Mouse (Mus musculus) liver, embryonic 14.5 days (tissue): ENCODE measurements around the gene Slc5a10. TPM values are rescaled to one million over a fixed set of nuclear protein-coding genes. Genes with fewer than 3 reads are reported as not detected.
A peak's percentile ranks its signal among the peaks of the same experiment; 100 is the strongest.

Source experiments
- ATAC-seq: fragments of 200-750 bp; cut with Nextera tagmentation; 2 replicates; pipeline ENCODE4 v1.8.0; 2017; ENCODE audit warnings: moderate number of reproducible peaks, mild to moderate bottlenecking, moderate library complexity; ENCODE audit not compliant: insufficient read depth
- DNase-seq, 3 experiments: peaks; one replicate each; pipeline ENCODE4 v3.0.0-alpha.2; 2012 to 2013; ENCODE audit warnings: low read depth in 3 of 3, low spot score in 3 of 3
- H3K27ac ChIP-seq: fragments of 300-500 bp; sonication (generic); 2 replicates; pipeline ENCODE4 v1.5.1; 2014; ENCODE audit warnings: moderate library complexity, mild to moderate bottlenecking, control low read depth, inconsistent platforms
- H3K27me3 ChIP-seq: fragments of 300-500 bp; sonication (generic); 2 replicates; pipeline ENCODE4 v1.6.1; 2014; ENCODE audit warnings: mild to moderate bottlenecking, low read length, moderate library complexity; ENCODE audit not compliant: control insufficient read depth, insufficient read depth
- H3K36me3 ChIP-seq: fragments of 300-500 bp; sonication (generic); replicated peaks from 2 replicates; pipeline ENCODE4 v1.6.1; 2014; ENCODE audit warnings: low read depth; ENCODE audit not compliant: control insufficient read depth, insufficient read depth
- H3K4me1 ChIP-seq, 2 experiments: fragments of 200-500 bp in 1 of 2; fragments of 300-500 bp in 1 of 2; sonication (generic) in 1 of 2; replicated peaks; 2 replicates each; pipeline ENCODE4 v1.6.1; 2012 to 2014; ENCODE audit warnings: antibody characterized with exemption in 1 of 2, inconsistent platforms in 1 of 2, low read length in 1 of 2; ENCODE audit not compliant: control insufficient read depth in 2 of 2, insufficient read depth in 2 of 2
- H3K4me2 ChIP-seq: fragments of 300-500 bp; sonication (generic); 2 replicates; pipeline ENCODE4 v1.6.1; 2014; ENCODE audit warnings: low read depth, mild to moderate bottlenecking, control low read depth, moderate library complexity
- H3K4me3 ChIP-seq, 2 experiments: fragments of 200-500 bp in 1 of 2; fragments of 300-500 bp in 1 of 2; sonication (generic) in 1 of 2; 2 replicates each; pipeline ENCODE4 v1.5.1; 2012 to 2014; ENCODE audit warnings: low read depth in 2 of 2, low read length in 2 of 2, mild to moderate bottlenecking in 2 of 2, control low read depth in 1 of 2, inconsistent platforms in 1 of 2, moderate library complexity in 1 of 2; ENCODE audit not compliant: insufficient read depth in 1 of 2
- H3K9ac ChIP-seq: fragments of 300-500 bp; sonication (generic); replicated peaks from 2 replicates; pipeline ENCODE4 v1.6.1; 2014; ENCODE audit warnings: mild to moderate bottlenecking, control low read depth, moderate library complexity
- H3K9me3 ChIP-seq: fragments of 300-500 bp; sonication (generic); 2 replicates; pipeline ENCODE4 v1.6.1; 2016; ENCODE audit warnings: low read length, mixed read lengths; ENCODE audit not compliant: control insufficient read depth
- CTCF ChIP-seq: IDR thresholded peaks from 2 replicates; pipeline ENCODE4 v1.5.1; 2016; ENCODE audit warnings: antibody characterized with exemption, low read depth, control low read depth
- EP300 ChIP-seq: IDR thresholded peaks from 2 replicates; pipeline ENCODE4 v1.6.1; 2016; ENCODE audit warnings: antibody characterized with exemption, low read depth
- WGBS: fragments of 180-500 bp; shearing (Covaris S2); extraction: QIAGEN DNeasy Blood & Tissue Kit; methylation state at CpG from one replicate; pipeline ENCODE4 v1.1.7; 2014; ENCODE audit not compliant: insufficient replicate concordance; 5-methylcytosine and 5-hydroxymethylcytosine counted together
- polyA plus RNA-seq, 2 experiments: library from polyadenylated mRNA; depleted of rRNA in 1 of 2; stranded (reverse) in 1 of 2; unstranded in 1 of 2; fragments of >200 nt; fragmentation: Nextera tagmentation in 1 of 2; extraction: Ambion mirVana in 1 of 2; gene quantifications; 2 replicates each; pipeline versions ENCODE4 v1.2.1 to v1.2.3; 2012 to 2014

The Slc5a10 gene
- polyA plus RNA-seq, 2 experiments = not detected

DNA sequence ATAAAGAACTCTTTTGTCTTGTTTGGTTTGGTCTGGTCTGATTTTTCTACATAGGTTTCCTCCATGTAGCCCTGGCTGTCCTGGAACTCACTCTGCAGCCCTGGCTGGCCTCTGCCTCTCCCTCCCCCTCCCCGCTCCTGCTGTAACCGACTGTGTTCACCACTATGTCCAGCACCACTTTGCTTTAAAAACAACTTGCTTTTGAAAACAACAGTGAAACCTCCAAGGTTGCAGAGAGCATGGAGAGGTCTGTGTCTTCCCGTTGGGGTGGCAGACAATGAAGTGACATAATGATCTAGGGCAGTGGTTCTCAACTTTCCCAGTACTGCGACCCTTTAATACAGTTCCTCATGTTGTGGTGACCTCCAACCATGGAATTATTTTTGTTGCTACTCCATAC, 65.0 kb downstream of the Slc5a10 start:
- H3K27ac ChIP-seq = no peak overlapping the region
- no peaks in the 10 kb centered on the region for H3K9me3 ChIP-seq
- no peaks in the 10 kb centered on the region for H3K36me3 ChIP-seq
- H3K27me3 ChIP-seq = no peaks in the 10 kb centered on the region
- H3K4me2 ChIP-seq = no peak overlapping the region
- TF ChIP-seq CTCF = no peak
- TF ChIP-seq EP300 = no peak
- no peaks in the 10 kb centered on the region for H3K4me1 ChIP-seq
- no peak overlapping the region for H3K4me3 ChIP-seq
- H3K9ac ChIP-seq = no peak overlapping the region
- 48% methylated on average over 4 of the region's 4 CpGs for WGBS
- no peak for DNase-seq
- ATAC-seq = no peak

DNA sequence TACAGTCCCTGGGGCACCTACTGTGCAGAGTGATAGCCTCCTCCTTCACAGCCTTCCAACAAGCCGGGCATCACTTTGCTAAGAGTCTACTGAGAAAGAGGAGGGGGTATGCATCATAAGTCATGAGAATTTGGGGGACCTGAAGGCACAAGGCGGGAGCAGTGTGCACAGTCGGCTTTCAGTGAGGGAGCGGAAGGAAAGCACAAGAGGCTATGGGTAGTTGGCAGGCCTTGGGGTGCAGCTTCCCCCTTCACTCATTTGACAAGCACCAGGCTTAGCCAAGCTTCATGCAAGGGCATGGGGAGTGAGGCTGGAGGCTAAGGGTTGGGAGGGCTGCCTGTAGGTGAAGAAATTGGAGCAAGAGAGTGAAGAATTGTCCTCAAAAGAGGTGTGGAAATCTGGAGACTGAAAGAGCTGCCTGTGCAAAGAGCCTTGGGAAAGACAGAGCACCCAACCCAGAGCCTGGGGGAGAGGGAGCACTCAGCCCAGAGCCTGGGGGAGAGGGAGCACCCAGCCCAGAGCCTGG, 65.8 kb downstream of the Slc5a10 start:
- Histone ChIP-seq H3K9ac (no peak overlapping the region), H3K27me3 (no peaks in the 10 kb centered on the region), H3K4me1 (no peaks in the 10 kb centered on the region), H3K27ac (no peak overlapping the region), H3K9me3 (no peaks in the 10 kb centered on the region), H3K4me3 (no peak overlapping the region), H3K36me3 (no peaks in the 10 kb centered on the region), H3K4me2 (no peak overlapping the region)
- ATAC-seq (no peak), DNase-seq (no peak)
- WGBS = 52% methylated on average over 4 of the region's 4 CpGs
- TF ChIP-seq CTCF = no peak
- TF ChIP-seq EP300 = no peak

DNA sequence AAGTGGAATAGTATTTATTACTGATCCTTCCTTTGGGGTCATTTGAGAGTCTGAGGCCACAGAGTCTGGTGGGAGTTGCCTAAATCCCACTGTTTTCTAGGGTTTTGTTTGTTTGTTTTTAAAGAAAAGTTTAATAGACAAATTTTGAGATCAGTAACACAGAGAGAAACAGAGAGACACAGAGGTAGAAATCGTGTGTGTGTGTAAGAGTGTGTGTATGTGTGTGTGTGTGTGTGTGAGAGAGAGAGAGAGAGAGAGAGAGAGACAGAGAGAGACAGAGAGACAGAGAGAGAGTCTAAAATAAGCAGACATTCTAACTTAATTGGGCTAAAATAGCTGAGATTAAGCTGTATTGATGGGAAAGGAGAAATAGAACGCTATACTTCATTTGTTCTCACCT, 67.1 kb downstream of the Slc5a10 start:
- H3K27me3 ChIP-seq = no peaks in the 10 kb centered on the region; the same call in 1 of the 2 replicates
- H3K27ac ChIP-seq = no peak overlapping the region
- no peak for DNase-seq
- no peaks in the 10 kb centered on the region for H3K9me3 ChIP-seq
- ATAC-seq = no peak
- peak overlapping the region in 1 of 2 experiments; percentile 54; a peak in 1 of 4 replicates for H3K4me3 ChIP-seq
- TF ChIP-seq CTCF (no peak), EP300 (no peak)
- no peaks in the 10 kb centered on the region for H3K36me3 ChIP-seq
- H3K4me1 ChIP-seq = no peaks in the 10 kb centered on the region
- H3K9ac ChIP-seq = no peak overlapping the region
- 0 out of 2 replicates have a peak overlapping the region, but pooled peaks have one; percentile 1 for H3K4me2 ChIP-seq
- WGBS = 40% methylated on average over 2 of the region's 2 CpGs

DNA sequence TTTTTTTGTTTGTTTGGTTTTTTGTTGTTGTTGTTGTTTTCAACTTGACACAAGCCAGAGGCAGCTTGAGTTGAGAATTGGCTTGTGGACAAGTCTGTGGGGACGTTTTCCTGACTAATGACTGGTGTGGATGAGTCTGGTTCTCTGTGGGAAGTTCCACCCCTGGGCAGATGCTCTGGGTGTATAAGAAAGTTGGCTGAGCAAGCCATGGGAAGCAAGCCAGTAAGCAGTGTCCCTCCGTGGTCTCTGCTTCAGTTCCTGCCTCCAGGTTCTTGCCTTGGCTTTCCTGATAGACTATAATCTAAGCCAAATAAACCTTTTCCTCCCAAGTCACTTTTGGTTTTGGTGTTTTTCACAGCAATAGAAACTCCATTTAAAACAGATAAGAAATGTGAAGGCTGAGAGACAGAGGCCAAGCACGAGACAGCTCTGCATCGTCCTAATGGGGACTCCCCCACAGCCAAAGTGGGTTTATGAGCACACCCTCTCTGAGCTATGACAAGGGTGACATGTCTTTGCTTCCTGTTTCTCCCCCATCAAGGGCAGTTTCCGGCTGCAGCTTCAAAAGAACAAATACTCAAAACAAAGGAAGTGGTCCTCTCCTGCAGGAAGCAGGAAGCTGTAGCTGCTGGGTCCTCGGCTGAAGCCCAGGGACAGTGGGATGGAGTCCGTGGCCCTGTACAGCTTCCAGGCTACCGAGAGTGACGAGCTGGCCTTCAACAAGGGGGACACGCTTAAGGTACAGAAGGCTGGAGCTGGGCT, 67.8 kb downstream of the Slc5a10 start, which contains the start of gene Grap:
Grap (plus strand) TSS at position 580 of the 762 bp plus-strand sequence.
- Histone ChIP-seq H3K4me1 (no peaks in the 10 kb centered on the region), H3K27me3 (no peaks in the 10 kb centered on the region; the same call in 1 of the 2 replicates), H3K27ac (no peak within 1 kb of the TSS), H3K4me2 (peak within 1 kb of the TSS; percentile 1; the same call in 1 of the 2 replicates), H3K4me3 (peak within 1 kb of the TSS; percentile 2 to 54; a peak in 3 of 4 replicates), H3K36me3 (no peaks in the 10 kb centered on the region), H3K9ac (no peak within 1 kb of the TSS), H3K9me3 (no peaks in the 10 kb centered on the region)
- ATAC-seq (no peak), DNase-seq (no peak)
- TF ChIP-seq EP300 (no peak), CTCF (no peak)
- WGBS = 11% methylated on average over 10 of the region's 10 CpGs

DNA sequence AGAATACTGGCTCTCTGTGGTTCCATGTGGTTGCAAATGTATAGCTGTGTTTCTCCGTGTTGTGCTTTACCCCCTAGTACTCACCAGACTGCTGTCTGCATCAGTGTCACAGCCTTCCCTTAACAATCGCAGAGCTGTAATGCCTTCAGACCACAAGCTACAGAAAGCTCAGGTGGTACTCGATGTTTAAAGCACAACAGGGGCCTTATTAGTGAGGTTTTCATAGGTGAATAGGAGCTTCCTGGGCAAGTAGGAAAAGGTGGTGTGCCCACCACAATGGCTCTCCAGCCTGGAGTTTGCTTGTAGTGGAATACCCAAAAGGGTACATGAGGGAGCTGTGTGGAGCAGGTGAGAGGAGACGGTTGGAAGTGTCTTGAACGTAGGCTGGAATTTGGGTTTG, 68.4 kb downstream of the Slc5a10 start:
- Histone ChIP-seq H3K9me3 (no peaks in the 10 kb centered on the region), H3K4me2 (no peak overlapping the region), H3K27me3 (no peaks in the 10 kb centered on the region; the same call in 1 of the 2 replicates), H3K9ac (no peak overlapping the region), H3K36me3 (no peaks in the 10 kb centered on the region), H3K4me3 (no peak overlapping the region), H3K27ac (no peak overlapping the region), H3K4me1 (no peaks in the 10 kb centered on the region)
- TF ChIP-seq EP300 (no peak), CTCF (no peak)
- no peak for ATAC-seq
- DNase-seq = no peak
- 72% methylated on average over 5 of the region's 5 CpGs for WGBS
